Mouse (Mus musculus) liver, postnatal 0 days (tissue): ENCODE results near the gene Stn1. TPM values are rescaled to one million over a fixed set of nuclear protein-coding genes. Genes with fewer than 3 reads are reported as not detected.

Source experiments
- ATAC-seq: fragments of 200-750 bp; cut with Nextera tagmentation; 2 replicates; pipeline ENCODE4 v1.8.0; 2017; ENCODE audit warnings: mild to moderate bottlenecking, moderate library complexity
- DNase-seq: peaks from one replicate; pipeline ENCODE4 v3.0.0-alpha.2; 2016
- H3K27ac ChIP-seq: fragments of 300-500 bp; sonication (generic); 2 replicates; pipeline ENCODE4 v1.5.1; 2014; ENCODE audit warnings: antibody characterized with exemption, moderate library complexity, mild to moderate bottlenecking, low read depth
- H3K27me3 ChIP-seq: fragments of 300-500 bp; sonication (generic); 2 replicates; pipeline ENCODE4 v1.6.1; 2014; ENCODE audit warnings: low read length, control low read depth, mixed read lengths; ENCODE audit not compliant: insufficient read depth
- H3K36me3 ChIP-seq: fragments of 300-500 bp; sonication (generic); replicated peaks from 2 replicates; pipeline ENCODE4 v1.6.1; 2014; ENCODE audit warnings: mild to moderate bottlenecking, control low read depth, low read length, moderate library complexity, mixed read lengths; ENCODE audit not compliant: insufficient read depth
- H3K4me1 ChIP-seq: fragments of 300-500 bp; sonication (generic); 2 replicates; pipeline ENCODE4 v1.6.1; 2014; ENCODE audit warnings: antibody characterized with exemption, mild to moderate bottlenecking, control low read depth; ENCODE audit not compliant: insufficient read depth
- H3K4me2 ChIP-seq: fragments of 300-500 bp; sonication (generic); 2 replicates; pipeline ENCODE4 v1.6.1; 2014; ENCODE audit warnings: low read depth, mild to moderate bottlenecking, low read length, moderate library complexity, mixed read lengths
- H3K4me3 ChIP-seq: fragments of 300-500 bp; sonication (generic); 2 replicates; pipeline ENCODE4 v1.5.1; 2014; ENCODE audit warnings: low read depth, low read length
- H3K9ac ChIP-seq: fragments of 300-500 bp; sonication (generic); replicated peaks from 2 replicates; pipeline ENCODE4 v1.6.1; 2014; ENCODE audit warnings: mild to moderate bottlenecking, moderate library complexity
- H3K9me3 ChIP-seq: fragments of 300-500 bp; sonication (generic); 2 replicates; pipeline ENCODE4 v1.6.1; 2016; ENCODE audit warnings: mild to moderate bottlenecking, control low read depth, low read length, mixed read lengths
- CTCF ChIP-seq: sonication (generic); IDR thresholded peaks from 2 replicates; pipeline ENCODE4 v1.5.1; 2016; ENCODE audit warnings: antibody characterized with exemption, low read depth
- EP300 ChIP-seq: IDR thresholded peaks from 2 replicates; pipeline ENCODE4 v1.6.1; 2016; ENCODE audit warnings: antibody characterized with exemption, low read depth, mild to moderate bottlenecking
- WGBS: fragments of 180-500 bp; shearing (Covaris S2); extraction: QIAGEN DNeasy Blood & Tissue Kit; methylation state at CpG from one replicate; pipeline ENCODE4 v1.1.7; 2014; ENCODE audit not compliant: insufficient replicate concordance; 5-methylcytosine and 5-hydroxymethylcytosine counted together
- polyA plus RNA-seq: library from polyadenylated mRNA; unstranded; fragments of >200 nt; fragmentation: Nextera tagmentation; extraction: Ambion mirVana; gene quantifications from 2 replicates; pipeline ENCODE4 v1.2.1, GENCODE M21; 2015

Stn1 gene
- polyA plus RNA-seq, 1 experiment from 2014 or later: 5.4 TPM

DNA sequence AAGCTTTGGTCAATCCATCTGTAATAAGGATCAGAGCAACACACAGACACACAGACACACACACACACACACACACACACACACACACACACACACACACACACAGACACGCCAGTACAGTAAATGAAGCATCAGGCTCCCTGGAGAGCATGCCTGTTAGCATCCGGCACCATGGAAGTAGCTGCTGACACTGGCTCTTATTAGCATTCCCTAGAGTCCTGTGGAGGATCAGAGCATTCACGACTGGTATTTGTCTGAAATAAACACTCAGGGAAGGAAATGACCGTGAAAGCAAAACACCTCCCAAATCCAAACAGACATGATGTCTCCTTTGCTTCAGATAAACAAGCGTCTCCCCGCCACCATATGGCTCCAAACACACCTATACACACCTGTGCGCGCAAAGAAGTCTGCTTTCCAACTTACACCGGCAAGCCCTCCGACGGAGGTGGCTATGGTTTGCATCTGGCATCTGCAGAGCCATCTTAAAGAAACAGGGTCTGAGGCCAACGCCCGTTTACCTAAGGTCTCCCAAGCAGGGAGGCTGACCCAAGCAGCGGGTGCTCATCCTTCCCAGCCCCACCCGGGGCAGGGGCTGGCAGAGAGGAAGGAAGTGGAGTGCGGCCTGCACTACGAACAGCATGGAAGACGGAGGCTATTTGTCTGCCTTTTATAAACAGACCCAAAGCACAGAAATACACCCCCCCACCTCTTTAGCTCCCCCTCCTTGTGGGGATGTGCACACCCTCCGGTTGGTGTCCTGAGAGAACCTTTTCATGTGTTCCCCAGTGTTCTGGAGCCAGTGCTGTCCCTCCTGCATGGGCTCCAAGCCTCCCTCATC lies 77.0 kb downstream of the Stn1 start:
- Histone ChIP-seq H3K4me3 (no peak overlapping the region), H3K27ac (no peak overlapping the region), H3K9ac (no peak overlapping the region), H3K36me3 (no peaks in the 10 kb centered on the region), H3K4me2 (no peak overlapping the region), H3K9me3 (no peaks in the 10 kb centered on the region), H3K4me1 (peaks cover 51% of the 10 kb centered on the region), H3K27me3 (peaks cover 10% of the 10 kb centered on the region; the same call in 1 of the 2 replicates)
- no peak for ATAC-seq
- no peak for TF ChIP-seq EP300
- TF ChIP-seq CTCF: no peak
- 55% methylated on average over 19 of the region's 19 CpGs for WGBS
- DNase-seq: no peak

DNA sequence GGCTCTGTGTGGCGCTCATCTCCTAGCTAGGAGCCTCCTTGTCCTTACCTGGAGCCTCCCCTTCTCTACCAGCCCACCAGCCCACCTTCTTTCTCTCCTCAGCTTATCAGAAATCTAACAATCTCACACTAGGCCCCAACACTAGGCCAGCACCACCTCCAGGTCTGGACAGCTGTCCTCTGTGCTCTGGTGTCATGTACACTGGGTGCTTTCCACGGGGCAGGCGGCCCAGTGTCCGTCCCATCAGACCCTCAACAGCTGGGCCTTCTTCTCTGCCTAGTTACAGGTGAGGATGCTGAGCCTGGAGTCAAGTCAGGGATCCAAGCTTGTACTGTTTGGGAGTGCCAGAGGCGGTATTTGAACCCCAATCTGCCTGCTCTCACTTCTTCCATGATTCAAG lies 78.1 kb downstream of the Stn1 start:
- no peak overlapping the region for H3K27ac ChIP-seq
- H3K36me3 ChIP-seq: no peaks in the 10 kb centered on the region
- peaks cover 7% of the 10 kb centered on the region; the same call in 1 of the 2 replicates for H3K27me3 ChIP-seq
- peaks cover 62% of the 10 kb centered on the region for H3K4me1 ChIP-seq
- no peak overlapping the region for H3K4me2 ChIP-seq
- TF ChIP-seq CTCF (no peak), EP300 (no peak)
- H3K9ac ChIP-seq: no peak overlapping the region
- no peaks in the 10 kb centered on the region for H3K9me3 ChIP-seq
- H3K4me3 ChIP-seq: no peak overlapping the region
- no peak for DNase-seq
- no peak for ATAC-seq
- WGBS: 75% methylated on average over 5 of the region's 5 CpGs

- H3K27me3 ChIP-seq: peaks cover 3% of the 10 kb centered on the region; the same call in 1 of the 2 replicates
- 0 out of 2 replicates have a peak, but pooled peaks have one; percentile 41 for TF ChIP-seq EP300
- no peak for TF ChIP-seq CTCF
- no peak overlapping the region for H3K4me3 ChIP-seq
- H3K4me2 ChIP-seq: no peak overlapping the region
- H3K9me3 ChIP-seq: no peaks in the 10 kb centered on the region
- H3K9ac ChIP-seq: peak overlapping the region; percentile 0; the same call in 1 of the 2 replicates
- peaks cover 66% of the 10 kb centered on the region for H3K4me1 ChIP-seq
- peak overlapping the region; percentile 78 for H3K27ac ChIP-seq
- 51% methylated on average over 17 of the region's 17 CpGs for WGBS
- ATAC-seq (no peak), DNase-seq (no peak)
- H3K36me3 ChIP-seq: no peaks in the 10 kb centered on the region
Observed at GRCm38 (mm10) chr19:47458504-47459161, 78.7 kb downstream of the Stn1 start.

DNA sequence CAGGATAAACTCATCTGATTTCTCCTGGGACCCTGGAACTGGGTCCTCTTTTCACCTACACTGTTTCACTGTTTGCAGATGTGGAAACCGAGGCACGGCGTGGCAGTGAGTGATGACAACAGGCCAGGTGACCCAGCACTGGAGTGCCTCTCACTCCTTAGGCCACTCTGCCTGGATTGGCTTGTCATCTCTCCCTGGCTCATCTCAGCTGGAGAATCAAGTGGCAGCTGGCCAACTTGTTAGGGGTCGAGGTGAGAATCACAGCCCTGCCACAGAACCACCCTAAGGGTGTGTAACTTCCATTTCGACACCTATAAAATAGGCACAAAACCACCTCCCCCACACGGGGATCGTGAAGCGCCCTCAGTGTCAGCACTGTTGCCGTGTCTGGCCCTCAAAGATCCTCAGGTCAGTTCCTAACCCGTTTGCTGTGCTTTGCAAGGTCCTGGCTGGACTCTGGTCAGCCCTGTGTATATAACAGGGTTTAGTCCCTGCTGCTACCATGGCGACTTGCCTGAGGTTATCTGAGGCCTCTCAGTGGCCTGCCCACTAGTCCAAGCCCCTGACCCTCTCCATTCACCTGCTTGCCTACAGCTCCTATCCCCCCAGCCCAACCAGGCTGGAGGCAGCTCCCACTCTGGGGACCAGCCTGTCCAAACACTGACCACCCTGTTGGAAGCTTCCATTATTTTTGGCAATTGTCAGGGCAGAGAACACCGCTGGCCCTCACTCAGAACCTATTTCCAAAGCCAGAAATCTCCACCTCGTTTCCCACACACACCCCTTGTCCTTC lies 79.4 kb downstream of the Stn1 start:
- Histone ChIP-seq H3K27me3 (no peaks in the 10 kb centered on the region), H3K4me3 (no peak overlapping the region), H3K27ac (peak overlapping the region; percentile 78), H3K9ac (no peak overlapping the region), H3K4me1 (peaks cover 67% of the 10 kb centered on the region), H3K4me2 (0 out of 2 replicates have a peak overlapping the region, but pooled peaks have one; percentile 7), H3K36me3 (no peaks in the 10 kb centered on the region), H3K9me3 (no peaks in the 10 kb centered on the region)
- TF ChIP-seq CTCF: no peak
- TF ChIP-seq EP300: no peak
- WGBS: 58% methylated on average over 13 of the region's 13 CpGs
- peak; percentile 88 for ATAC-seq
- DNase-seq: peak; percentile 61

DNA sequence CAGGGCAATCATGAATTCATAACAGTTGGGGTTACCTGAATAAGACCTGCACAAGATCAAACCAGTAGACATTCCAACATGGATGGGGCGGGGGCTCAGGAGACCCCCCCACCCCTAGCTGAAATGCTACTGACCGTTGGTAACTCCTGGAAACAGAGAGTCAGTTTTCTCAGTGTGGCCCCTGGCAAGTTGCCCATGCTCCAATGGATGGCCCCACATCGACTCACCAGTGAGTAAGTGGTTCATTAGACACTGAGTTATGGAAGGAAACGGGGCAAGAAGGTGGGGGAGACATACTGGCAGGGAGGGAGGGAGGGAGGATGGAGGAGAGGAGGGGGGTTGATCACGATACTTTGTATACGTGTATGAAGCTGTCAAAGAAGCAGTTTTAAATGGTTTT lies 81.3 kb downstream of the Stn1 start:
- ATAC-seq: no peak
- Histone ChIP-seq H3K27me3 (no peaks in the 10 kb centered on the region), H3K36me3 (no peaks in the 10 kb centered on the region), H3K4me2 (no peak overlapping the region), H3K9ac (no peak overlapping the region), H3K27ac (no peak overlapping the region), H3K4me1 (peaks cover 69% of the 10 kb centered on the region), H3K4me3 (no peak overlapping the region), H3K9me3 (no peaks in the 10 kb centered on the region)
- 48% methylated on average over 6 of the region's 6 CpGs for WGBS
- DNase-seq: no peak
- TF ChIP-seq CTCF (no peak), EP300 (no peak)
